9 mouse cellular contexts compared by ENCODE assay signal in the genomic region with DNA sequence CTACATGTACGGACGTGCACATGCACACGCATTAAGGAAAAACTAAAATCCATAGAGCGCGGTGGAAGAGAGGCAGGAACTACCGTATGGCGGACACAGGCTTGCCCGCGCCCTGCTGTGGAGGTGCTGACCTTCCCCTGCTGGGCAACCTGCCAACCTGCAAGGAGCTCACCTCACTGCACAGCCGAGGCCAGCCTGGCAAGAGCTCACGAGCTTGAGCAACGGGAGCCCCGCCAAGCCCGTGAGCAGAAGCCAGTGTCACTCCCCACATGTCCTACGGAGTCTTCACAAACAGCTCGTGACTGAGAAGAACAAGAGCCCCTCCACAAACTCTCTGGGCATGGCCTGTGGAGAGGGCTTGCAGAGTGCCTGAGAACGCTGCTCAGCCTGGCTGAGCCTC. TPM values are rescaled to one million over a fixed set of nuclear protein-coding genes. Genes with fewer than 3 reads are reported as not detected.
DNase-seq lines count a peak whose midpoint lies in the region; ATAC-seq lines count a peak whose summit lies in the region.
"Had no signal": no experiment of that assay in that cellular context is flagged by ENCODE, and none has a peak within 500 bp of the region (broad histone marks: within the 10 kb centered on the region; RNA-seq: fewer than 3 reads in every experiment).

No protein-coding gene starts in this region.

- no peaks in the 10 kb centered on the region for H3K9me3 ChIP-seq in heart, embryonic 10.5 days
- no peaks in the 10 kb centered on the region for H3K9me3 ChIP-seq in heart, embryonic 12.5 days (replicated peaks)

- H3K4me2 ChIP-seq in heart, embryonic 12.5 days = peak overlapping the region; percentile 4; the same call in 1 of the 2 replicates

- 78% methylated on average over 17 of the region's 17 CpGs for WGBS in heart, embryonic 10.5 days
- WGBS in heart, embryonic 12.5 days = 58% methylated on average over 17 of the region's 17 CpGs

- 0 out of 2 replicates have a peak overlapping the region, but pooled peaks have one; percentile 6 for H3K9ac ChIP-seq in heart, embryonic 12.5 days

- peak; percentile 96 for DNase-seq in heart, adult 11 months
- DNase-seq in heart, embryonic 10.5 days (ENCODE audit: low spot score) = no peak
- DNase-seq in kidney, postnatal 14 days = peak; percentile 93
- DNase-seq in ovary, postnatal 14 days (ENCODE audit: low spot score) = peak; percentile 47
- no peak for DNase-seq in embryo, embryonic 11 days
- DNase-seq in left cerebral cortex, adult 9 months (ENCODE audit: low spot score in 2 of 2) = no peak

- H3K27ac ChIP-seq in heart, embryonic 10.5 days = no peak overlapping the region
- H3K27ac ChIP-seq in brown adipose tissue, adult 24 weeks (replicated peaks; ENCODE audit: low read depth, low read length) = peak overlapping the region; percentile 76
- H3K27ac ChIP-seq in heart, embryonic 12.5 days (ENCODE audit: poor library complexity, severe bottlenecking) = peak overlapping the region; percentile 66

- peaks cover 49% of the 10 kb centered on the region for H3K4me1 ChIP-seq in heart, embryonic 10.5 days
- H3K4me1 ChIP-seq in brown adipose tissue, adult 24 weeks (ENCODE audit: control insufficient read depth, insufficient read depth, insufficient read length, low read length) = peaks cover 22% of the 10 kb centered on the region
- peaks cover 30% of the 10 kb centered on the region for H3K4me1 ChIP-seq in heart, embryonic 12.5 days (replicated peaks)

- H3K27me3 ChIP-seq in heart, embryonic 10.5 days (ENCODE audit: insufficient read depth, poor library complexity, severe bottlenecking) = no peaks in the 10 kb centered on the region
- no peaks in the 10 kb centered on the region for H3K27me3 ChIP-seq in heart, embryonic 12.5 days (replicated peaks)

- peak; percentile 58; the same call in 1 of the 2 replicates for ATAC-seq in heart, embryonic 12.5 days (ENCODE audit: insufficient number of reproducible peaks, low FRiP score)

- peaks cover 13% of the 10 kb centered on the region; the same call in 1 of the 2 replicates for H3K36me3 ChIP-seq in heart, embryonic 10.5 days
- no peaks in the 10 kb centered on the region for H3K36me3 ChIP-seq in heart, embryonic 12.5 days

- H3K4me3 ChIP-seq in heart, embryonic 10.5 days = no peak overlapping the region
- H3K4me3 ChIP-seq in brown adipose tissue, adult 24 weeks (ENCODE audit: insufficient read depth, low read depth, low read length) = peak overlapping the region; percentile 21; the same call in 1 of the 2 replicates
- no peak overlapping the region for H3K4me3 ChIP-seq in heart, embryonic 12.5 days

RNA-seq across cellular contexts. Expression of gene Pex14, which starts 18.1 kb away (rescaled TPM):
- 53.6 and 59.7 TPM in 2 replicates for polyA plus RNA-seq in heart, embryonic 10.5 days (2016; fragmentation: Nextera tagmentation; extraction: Ambion mirVana)
- 48.8 and 50.3 TPM in 2 replicates for polyA plus RNA-seq in brown adipose tissue, adult 24 weeks (2012; ENCODE audit: insufficient read depth, insufficient read length, missing spikeins)
- polyA plus RNA-seq in heart, embryonic 12.5 days (2016; fragmentation: Nextera tagmentation; extraction: Ambion mirVana) = 44.1 and 44.3 TPM in 2 replicates

RNA-seq across cellular contexts. Expression of gene Dffa, which starts 22.4 kb away (rescaled TPM):
- 43.4 and 48.9 TPM in 2 replicates for polyA plus RNA-seq in heart, embryonic 10.5 days (2016; fragmentation: Nextera tagmentation; extraction: Ambion mirVana)
- polyA plus RNA-seq in brown adipose tissue, adult 24 weeks (2012; ENCODE audit: insufficient read depth, insufficient read length, missing spikeins) = 7.8 and 11.3 TPM in 2 replicates
- 37.8 and 39.9 TPM in 2 replicates for polyA plus RNA-seq in heart, embryonic 12.5 days (2016; fragmentation: Nextera tagmentation; extraction: Ambion mirVana)

RNA-seq across cellular contexts. Expression of gene Cort, which starts 45.0 kb away (rescaled TPM):
- polyA plus RNA-seq in heart, embryonic 10.5 days (2016; fragmentation: Nextera tagmentation; extraction: Ambion mirVana) = 0.28 TPM in 1 of 2 replicates, not detected in the other
- polyA plus RNA-seq in brown adipose tissue, adult 24 weeks (2012; ENCODE audit: insufficient read depth, insufficient read length, missing spikeins) = not detected in 2 replicates
- polyA plus RNA-seq in heart, embryonic 12.5 days (2016; fragmentation: Nextera tagmentation; extraction: Ambion mirVana) = not detected in 2 replicates
- polyA plus RNA-seq: embryonic facial prominence, embryonic 11.5 days had no signal

RNA-seq across cellular contexts. Expression of gene Cenps, which starts 55.9 kb away (rescaled TPM):
- polyA plus RNA-seq in heart, embryonic 10.5 days (2016; fragmentation: Nextera tagmentation; extraction: Ambion mirVana) = 29.7 and 38.6 TPM in 2 replicates
- polyA plus RNA-seq in brown adipose tissue, adult 24 weeks (2012; ENCODE audit: insufficient read depth, insufficient read length, missing spikeins) = not detected in 2 replicates
- polyA plus RNA-seq in heart, embryonic 12.5 days (2016; fragmentation: Nextera tagmentation; extraction: Ambion mirVana) = 26.9 and 27.9 TPM in 2 replicates

Comparison
In these comparisons a context has a peak if more than half of its experiments do, and no peak if none do; other contexts are left out.
1. DNase-seq: peak in heart, adult 11 months (single experiment), kidney, postnatal 14 days (single experiment) and ovary, postnatal 14 days (single experiment); none in heart, embryonic 10.5 days (single experiment), embryo, embryonic 11 days (single experiment) and left cerebral cortex, adult 9 months (0 of 2).